Comparison of ENCODE assay signal across 17 mouse cellular contexts in genomic region chr13:110260649-110261048, GRCm38 (mm10). TPM values are rescaled to one million over a fixed set of nuclear protein-coding genes. Genes with fewer than 3 reads are reported as not detected.
A peak's percentile ranks its signal among the peaks of the same experiment; 100 is the strongest.
DNase-seq lines count a peak whose midpoint lies in the region; ATAC-seq lines count a peak whose summit lies in the region.
"Had no signal": no experiment of that assay in that cellular context is flagged by ENCODE, and none has a peak within 500 bp of the region (broad histone marks: within the 10 kb centered on the region; RNA-seq: fewer than 3 reads in every experiment).

No protein-coding gene starts in this region.

- H3K9me3 ChIP-seq in embryonic facial prominence, embryonic 11.5 days (replicated peaks; ENCODE audit: control insufficient read depth, low read length) = no peaks in the 10 kb centered on the region
- no peaks in the 10 kb centered on the region for H3K9me3 ChIP-seq in limb, embryonic 10.5 days (replicated peaks)
- H3K9me3 ChIP-seq: G1E; limb, embryonic 15.5 days had no signal

- no peak for ATAC-seq in embryonic facial prominence, embryonic 11.5 days (replicated peaks; ENCODE audit: insufficient number of reproducible peaks, low FRiP score, low TSS enrichment, low read depth)
- ATAC-seq: activated CD4-positive, CD25-positive, alpha-beta regulatory T cell, adult 4 months had no signal

- no peak overlapping the region for H3K4me2 ChIP-seq in embryonic facial prominence, embryonic 11.5 days (ENCODE audit: low read depth, low read length)
- H3K4me2 ChIP-seq: limb, embryonic 15.5 days had no signal

- H3K4me3 ChIP-seq in embryonic facial prominence, embryonic 11.5 days (ENCODE audit: low read depth, low read length) = no peak overlapping the region
- no peak overlapping the region for H3K4me3 ChIP-seq in limb, embryonic 10.5 days
- H3K4me3 ChIP-seq: limb, embryonic 15.5 days had no signal

- intact Hi-C loops in heart, postnatal 25 days (cut with DNase I) = no loop called here

- no peak overlapping the region for H3K9ac ChIP-seq in embryonic facial prominence, embryonic 11.5 days (replicated peaks; ENCODE audit: low read length)
- H3K9ac ChIP-seq: limb, embryonic 15.5 days had no signal

- H3K36me3 ChIP-seq in embryonic facial prominence, embryonic 11.5 days (replicated peaks; ENCODE audit: control insufficient read depth, insufficient read depth, low read depth, low read length) = no peaks in the 10 kb centered on the region
- no peaks in the 10 kb centered on the region for H3K36me3 ChIP-seq in limb, embryonic 10.5 days
- H3K36me3 ChIP-seq: G1E; limb, embryonic 15.5 days had no signal

- WGBS in embryonic facial prominence, embryonic 11.5 days = 68% methylated on average over 1 of the region's 1 CpGs
- WGBS in limb, embryonic 10.5 days = 82% methylated on average over 1 of the region's 1 CpGs

- no peak overlapping the region for H3K27ac ChIP-seq in embryonic facial prominence, embryonic 11.5 days (replicated peaks; ENCODE audit: low read depth, low read length)
- H3K27ac ChIP-seq in limb, embryonic 10.5 days = no peak overlapping the region
- H3K27ac ChIP-seq: limb, embryonic 15.5 days had no signal

- no peaks in the 10 kb centered on the region for H3K27me3 ChIP-seq in embryonic facial prominence, embryonic 11.5 days (ENCODE audit: control insufficient read depth, insufficient read depth, low read length)
- H3K27me3 ChIP-seq in limb, embryonic 10.5 days (ENCODE audit: low read depth, poor library complexity, severe bottlenecking) = no peaks in the 10 kb centered on the region
- H3K27me3 ChIP-seq: limb, embryonic 15.5 days had no signal

- peak; percentile 2 to 6 for DNase-seq in heart, adult 18-20 months
- no peak for DNase-seq in heart, postnatal 25 days (ENCODE audit: low spot score)
- peak; percentile 11 for DNase-seq in R1 (ENCODE audit: low read depth, low spot score)
- peak; percentile 76 for DNase-seq in embryonic facial prominence, embryonic 11.5 days (ENCODE audit: low spot score)
- DNase-seq in limb, embryonic 10.5 days (ENCODE audit: low spot score) = peak; percentile 31
- no peak for DNase-seq in adrenal gland, adult 18-20 months (ENCODE audit: low spot score in 2 of 2)
- no peak for DNase-seq in gastrocnemius, postnatal 4 days (ENCODE audit: low spot score in 2 of 2)
- no peak for DNase-seq in right cerebral cortex, postnatal 25 days
- DNase-seq: B cell, adult 2 months; cerebellum, postnatal 36 days; gastrocnemius, postnatal 36 days; kidney, postnatal 25 days; lung, postnatal 14 days; thymus, adult 2 months had no signal

- no peaks in the 10 kb centered on the region for H3K4me1 ChIP-seq in embryonic facial prominence, embryonic 11.5 days (ENCODE audit: control insufficient read depth, insufficient read depth, low read length)
- peaks cover 7% of the 10 kb centered on the region for H3K4me1 ChIP-seq in limb, embryonic 10.5 days
- H3K4me1 ChIP-seq: limb, embryonic 15.5 days had no signal

RNA-seq across cellular contexts. Expression of gene Rab3c, which starts 20.1 kb away (rescaled TPM):
- under 1 TPM in 1 of 2 experiments, not detected in 1; 0.02 TPM for total RNA-seq in heart, adult 18-20 months (2021)
- under 1 TPM; 0.03 to 0.14 TPM for total RNA-seq in heart, postnatal 25 days (2021)
- polyA plus RNA-seq in embryonic facial prominence, embryonic 11.5 days (2014; fragmentation: Nextera tagmentation; extraction: Ambion mirVana) = 4.2 and 6.3 TPM in 2 replicates
- polyA plus RNA-seq in limb, embryonic 10.5 days (2016; fragmentation: Nextera tagmentation; extraction: Ambion mirVana) = 0.28 and 0.31 TPM in 2 replicates
- total RNA-seq in adrenal gland, adult 18-20 months (2021) = 10 to 100 TPM; 29.6 to 35.2 TPM
- total RNA-seq in gastrocnemius, postnatal 4 days (2021) = under 1 TPM; 0.12 to 0.13 TPM
- total RNA-seq: gastrocnemius, postnatal 36 days had no signal
- polyA plus RNA-seq: activated CD4-positive, CD25-positive, alpha-beta regulatory T cell, adult 4 months; G1E; thymus, adult 2 months had no signal

Comparison
In these comparisons a context has a peak if more than half of its experiments do, and no peak if none do; other contexts are left out.
1. DNase-seq: peak in heart, adult 18-20 months (2 of 2), R1 (single experiment), embryonic facial prominence, embryonic 11.5 days (single experiment) and limb, embryonic 10.5 days (single experiment); none in heart, postnatal 25 days (single experiment), adrenal gland, adult 18-20 months (0 of 2), gastrocnemius, postnatal 4 days (0 of 2) and right cerebral cortex, postnatal 25 days (single experiment).
2. RNA of gene Rab3c, which starts 20.1 kb away (total RNA-seq): 29.6 to 35.2 TPM in adrenal gland, adult 18-20 months; 0.03 to 0.14 TPM in heart, postnatal 25 days, 0.12 to 0.13 TPM in gastrocnemius, postnatal 4 days and 0.02 TPM in heart, adult 18-20 months; every median in the first group is over 10 times any median in the second.